Mouse (Mus musculus) midbrain, embryonic 14.5 days (tissue): Measurements from ENCODE around the gene Bcl2l11. TPM values are rescaled to one million over a fixed set of nuclear protein-coding genes. Genes with fewer than 3 reads are reported as not detected.

Experiments used
- ATAC-seq: fragments of 200-750 bp; cut with Nextera tagmentation; 2 replicates; pipeline ENCODE4 v1.8.0; 2017; ENCODE audit warnings: moderate number of reproducible peaks, moderate library complexity; ENCODE audit not compliant: low FRiP score, low TSS enrichment
- DNase-seq: peaks from one replicate; pipeline ENCODE4 v3.0.0-alpha.2; 2015
- H3K27ac ChIP-seq: fragments of 300-500 bp; sonication (generic); replicated peaks from 2 replicates; pipeline ENCODE4 v1.5.1; 2014; ENCODE audit warnings: mild to moderate bottlenecking, low read depth, low read length, moderate library complexity
- H3K27me3 ChIP-seq: fragments of 300-500 bp; sonication (generic); 2 replicates; pipeline ENCODE4 v1.6.1; 2014; ENCODE audit warnings: low read length, control low read depth, mixed read lengths; ENCODE audit not compliant: control insufficient read depth, insufficient read depth
- H3K36me3 ChIP-seq: fragments of 300-500 bp; sonication (generic); 2 replicates; pipeline ENCODE4 v1.6.1; 2014; ENCODE audit warnings: low read length, control low read depth; ENCODE audit not compliant: control insufficient read depth, insufficient read depth
- H3K4me1 ChIP-seq: fragments of 300-500 bp; sonication (generic); 2 replicates; pipeline ENCODE4 v1.6.1; 2014; ENCODE audit warnings: mild to moderate bottlenecking, antibody characterized with exemption, low read length, control low read depth; ENCODE audit not compliant: control insufficient read depth, insufficient read depth
- H3K4me2 ChIP-seq: fragments of 300-500 bp; sonication (generic); 2 replicates; pipeline ENCODE4 v1.6.1; 2014; ENCODE audit warnings: mild to moderate bottlenecking, low read length, moderate library complexity
- H3K4me3 ChIP-seq: fragments of 300-500 bp; sonication (generic); replicated peaks from 2 replicates; pipeline ENCODE4 v1.5.1; 2014; ENCODE audit warnings: low read depth, low read length
- H3K9ac ChIP-seq: fragments of 300-500 bp; sonication (generic); replicated peaks from 2 replicates; pipeline ENCODE4 v1.6.1; 2014; ENCODE audit warnings: mild to moderate bottlenecking, low read length, moderate library complexity
- H3K9me3 ChIP-seq: fragments of 300-500 bp; sonication (generic); 2 replicates; pipeline ENCODE4 v1.6.1; 2016; ENCODE audit warnings: low read length, control low read depth, mixed read lengths; ENCODE audit not compliant: control insufficient read depth
- WGBS: fragments of 180-500 bp; shearing (Covaris S2); extraction: QIAGEN DNeasy Blood & Tissue Kit; methylation state at CpG from one replicate; pipeline ENCODE4 v1.1.7; 2014; 5-methylcytosine and 5-hydroxymethylcytosine counted together
- polyA plus RNA-seq: library from polyadenylated mRNA; unstranded; fragments of >200 nt; fragmentation: Nextera tagmentation; extraction: Ambion mirVana; gene quantifications from 2 replicates; pipeline ENCODE4 v1.2.1, GENCODE M21; 2014

Gene Bcl2l11
- polyA plus RNA-seq, 1 experiment from 2014 or later, result 13.3 TPM

- peaks cover 26% of the 10 kb centered on the region for H3K27me3 ChIP-seq
- H3K27ac ChIP-seq, result no peak overlapping the region
- 91% methylated on average over 9 of the region's 9 CpGs for WGBS
- H3K9me3 ChIP-seq, result no peaks in the 10 kb centered on the region
- DNase-seq (no peak), ATAC-seq (no peak)
- H3K4me1 ChIP-seq, result peaks cover 15% of the 10 kb centered on the region
- H3K4me3 ChIP-seq, result no peak overlapping the region
- H3K36me3 ChIP-seq, result no peaks in the 10 kb centered on the region
- no peak overlapping the region for H3K9ac ChIP-seq
- H3K4me2 ChIP-seq, result no peak overlapping the region
Observed at GRCm38 (mm10) chr2:128118971-128119370, 6.9 kb upstream of the Bcl2l11 start.

GRCm38 (mm10) chr2:128122491-128122890, 3.3 kb upstream of the Bcl2l11 start:
- no peaks in the 10 kb centered on the region for H3K9me3 ChIP-seq
- peak; percentile 82 for DNase-seq
- no peak for ATAC-seq
- peaks cover 35% of the 10 kb centered on the region for H3K27me3 ChIP-seq
- peak overlapping the region; percentile 100 for H3K4me2 ChIP-seq
- WGBS, result 3% methylated on average over 9 of the region's 9 CpGs
- H3K36me3 ChIP-seq, result no peaks in the 10 kb centered on the region
- no peak overlapping the region for H3K9ac ChIP-seq
- H3K4me1 ChIP-seq, result peaks cover 29% of the 10 kb centered on the region
- H3K27ac ChIP-seq, result no peak overlapping the region
- no peak overlapping the region for H3K4me3 ChIP-seq

GRCm38 (mm10) chr2:128122891-128123771, 2.7 kb upstream of the Bcl2l11 start:
- ATAC-seq (no peak), DNase-seq (peak; percentile 41)
- no peaks in the 10 kb centered on the region for H3K36me3 ChIP-seq
- no peak overlapping the region; the same call in 1 of the 2 replicates for H3K9ac ChIP-seq
- no peak overlapping the region for H3K27ac ChIP-seq
- 3% methylated on average over 40 of the region's 40 CpGs for WGBS
- no peaks in the 10 kb centered on the region for H3K9me3 ChIP-seq
- peaks cover 35% of the 10 kb centered on the region for H3K27me3 ChIP-seq
- peak overlapping the region; percentile 64 for H3K4me3 ChIP-seq
- H3K4me2 ChIP-seq, result peak overlapping the region; percentile 100
- H3K4me1 ChIP-seq, result peaks cover 29% of the 10 kb centered on the region

GRCm38 (mm10) chr2:128123921-128124683, 1.7 kb upstream of the Bcl2l11 start:
- Histone ChIP-seq H3K36me3 (no peaks in the 10 kb centered on the region), H3K4me2 (peak overlapping the region; percentile 100), H3K27me3 (peaks cover 39% of the 10 kb centered on the region), H3K4me1 (peaks cover 37% of the 10 kb centered on the region), H3K27ac (no peak overlapping the region), H3K4me3 (peak overlapping the region; percentile 64), H3K9ac (no peak overlapping the region; the same call in 1 of the 2 replicates), H3K9me3 (no peaks in the 10 kb centered on the region)
- DNase-seq (peak; percentile 34), ATAC-seq (no peak)
- WGBS, result 4% methylated on average over 23 of the region's 23 CpGs

GRCm38 (mm10) chr2:128124693-128125092, 1.1 kb upstream of the Bcl2l11 start:
- H3K27me3 ChIP-seq, result peaks cover 39% of the 10 kb centered on the region
- H3K4me2 ChIP-seq, result peak overlapping the region; percentile 100
- 1% methylated on average over 15 of the region's 15 CpGs for WGBS
- peaks cover 39% of the 10 kb centered on the region for H3K4me1 ChIP-seq
- DNase-seq, result peak; percentile 32
- no peaks in the 10 kb centered on the region for H3K36me3 ChIP-seq
- H3K4me3 ChIP-seq, result peak overlapping the region; percentile 64
- H3K9me3 ChIP-seq, result no peaks in the 10 kb centered on the region
- peak overlapping the region; percentile 66; the same call in 1 of the 2 replicates for H3K9ac ChIP-seq
- no peak for ATAC-seq
- no peak overlapping the region for H3K27ac ChIP-seq

- 0 out of 2 replicates have a peak, but pooled peaks cover 2% of the 10 kb centered on the region for H3K36me3 ChIP-seq
- DNase-seq (peak; percentile 59), ATAC-seq (0 out of 2 replicates have a peak, but pooled peaks have one; percentile 3)
- peak overlapping the region; percentile 64 for H3K4me3 ChIP-seq
- H3K9ac ChIP-seq, result peak overlapping the region; percentile 66
- under 1% methylated on average over 35 of the region's 35 CpGs for WGBS
- H3K27ac ChIP-seq, result 0 out of 2 replicates have a peak overlapping the region, but pooled peaks have one; percentile 80
- no peaks in the 10 kb centered on the region for H3K9me3 ChIP-seq
- peaks cover 37% of the 10 kb centered on the region for H3K27me3 ChIP-seq
- H3K4me2 ChIP-seq, result peak overlapping the region; percentile 100
- H3K4me1 ChIP-seq, result peaks cover 39% of the 10 kb centered on the region
Observed at GRCm38 (mm10) chr2:128126591-128127051, 783 bp downstream of the Bcl2l11 start.

- Histone ChIP-seq H3K27ac (peak overlapping the region; percentile 80), H3K4me2 (peak overlapping the region; percentile 100), H3K4me3 (peak overlapping the region; percentile 64), H3K27me3 (peaks cover 31% of the 10 kb centered on the region), H3K36me3 (0 out of 2 replicates have a peak, but pooled peaks cover 2% of the 10 kb centered on the region), H3K9ac (peak overlapping the region; percentile 66), H3K4me1 (peaks cover 39% of the 10 kb centered on the region), H3K9me3 (no peaks in the 10 kb centered on the region)
- under 1% methylated on average over 67 of the region's 67 CpGs for WGBS
- ATAC-seq, result peak; percentile 91
- peak; percentile 96 for DNase-seq
Observed at GRCm38 (mm10) chr2:128127121-128127671, 1.4 kb downstream of the Bcl2l11 start.

- H3K4me3 ChIP-seq, result peak overlapping the region; percentile 64
- H3K9ac ChIP-seq, result peak overlapping the region; percentile 66
- no peak for ATAC-seq
- peaks cover 35% of the 10 kb centered on the region for H3K4me1 ChIP-seq
- DNase-seq, result peak; percentile 79
- under 1% methylated on average over 48 of the region's 48 CpGs for WGBS
- peaks cover 25% of the 10 kb centered on the region for H3K27me3 ChIP-seq
- H3K9me3 ChIP-seq, result no peaks in the 10 kb centered on the region
- H3K27ac ChIP-seq, result peak overlapping the region; percentile 80
- H3K4me2 ChIP-seq, result peak overlapping the region; percentile 100
- H3K36me3 ChIP-seq, result 0 out of 2 replicates have a peak, but pooled peaks cover 5% of the 10 kb centered on the region
Observed at GRCm38 (mm10) chr2:128127691-128128292, 2.0 kb downstream of the Bcl2l11 start.
